Mouse (Mus musculus) neural tube, embryonic 13.5 days (tissue): ENCODE measurements around the gene Rapgef2. TPM values are rescaled to one million over a fixed set of nuclear protein-coding genes. Genes with fewer than 3 reads are reported as not detected.
"Not testable (repeated sequence)": the region's sequence is repeated elsewhere in the genome, so short reads cannot be mapped to it uniquely, and the experiment has no call there.

ENCODE experiments used
- ATAC-seq: fragments of 200-750 bp; cut with Nextera tagmentation; 2 replicates; pipeline ENCODE4 v1.8.0; 2017; ENCODE audit warnings: low read depth, mild to moderate bottlenecking, moderate TSS enrichment, moderate library complexity
- H3K27ac ChIP-seq: fragments of 300-500 bp; sonication (generic); replicated peaks from 2 replicates; pipeline ENCODE4 v1.5.1; 2015; ENCODE audit warnings: moderate library complexity, mild to moderate bottlenecking, inconsistent platforms
- H3K27me3 ChIP-seq: fragments of 300-500 bp; sonication (generic); 2 replicates; pipeline ENCODE4 v1.6.1; 2015; ENCODE audit warnings: mild to moderate bottlenecking, inconsistent platforms
- H3K36me3 ChIP-seq: fragments of 300-500 bp; sonication (generic); 2 replicates; pipeline ENCODE4 v1.6.1; 2015; ENCODE audit warnings: mild to moderate bottlenecking, inconsistent platforms
- H3K4me1 ChIP-seq: fragments of 300-500 bp; sonication (generic); replicated peaks from 2 replicates; pipeline ENCODE4 v1.6.1; 2015; ENCODE audit warnings: inconsistent platforms
- H3K4me2 ChIP-seq: fragments of 300-500 bp; sonication (generic); 2 replicates; pipeline ENCODE4 v1.6.1; 2015; ENCODE audit warnings: inconsistent platforms, mild to moderate bottlenecking, moderate library complexity
- H3K4me3 ChIP-seq: fragments of 300-500 bp; sonication (generic); 2 replicates; pipeline ENCODE4 v1.5.1; 2015; ENCODE audit warnings: mild to moderate bottlenecking, inconsistent platforms
- H3K9ac ChIP-seq: fragments of 300-500 bp; sonication (generic); 2 replicates; pipeline ENCODE4 v1.6.1; 2015; ENCODE audit warnings: moderate library complexity, mild to moderate bottlenecking, inconsistent platforms
- H3K9me3 ChIP-seq: fragments of 300-500 bp; sonication (generic); 2 replicates; pipeline ENCODE4 v1.6.1; 2016; ENCODE audit warnings: inconsistent platforms
- WGBS: fragments of 180-500 bp; shearing (Covaris S2); methylation state at CpG from one replicate; pipeline ENCODE4 v1.1.7; 2015; 5-methylcytosine and 5-hydroxymethylcytosine counted together
- polyA plus RNA-seq: library from polyadenylated mRNA; unstranded; fragments of >200 nt; fragmentation: Nextera tagmentation; extraction: Ambion mirVana; gene quantifications from 2 replicates; pipeline ENCODE4 v1.2.1, GENCODE M21; 2015

Gene Rapgef2
- polyA plus RNA-seq, 1 experiment from 2014 or later = 6.9 TPM

- no peak for ATAC-seq
- 88% methylated on average over 17 of the region's 17 CpGs for WGBS
Observed at GRCm38 (mm10) chr3:79227356-79228088, 58.8 kb downstream of the Rapgef2 start.

GRCm38 (mm10) chr3:79226807-79227206 is 59.5 kb downstream of the Rapgef2 start:
- H3K9me3 ChIP-seq, H3K4me2 ChIP-seq, ATAC-seq, H3K27me3 ChIP-seq, H3K4me3 ChIP-seq, H3K36me3 ChIP-seq, H3K27ac ChIP-seq, H3K9ac ChIP-seq: not testable (repeated sequence)
- H3K4me1 ChIP-seq = peaks cover 42% of the 10 kb centered on the region
- 89% methylated on average over 1 of the region's 1 CpGs for WGBS

More at GRCm38 (mm10) chr3:79227356-79228088, 58.8 kb downstream of the Rapgef2 start:
- H3K4me3 ChIP-seq = no peak overlapping the region
- no peaks in the 10 kb centered on the region for H3K27me3 ChIP-seq
- H3K9ac ChIP-seq = no peak overlapping the region
- no peaks in the 10 kb centered on the region for H3K9me3 ChIP-seq
- no peak overlapping the region for H3K27ac ChIP-seq
- no peak overlapping the region for H3K4me2 ChIP-seq
- no peaks in the 10 kb centered on the region for H3K36me3 ChIP-seq
- H3K4me1 ChIP-seq = peaks cover 36% of the 10 kb centered on the region

- peaks cover 51% of the 10 kb centered on the region for H3K4me1 ChIP-seq
- no peak overlapping the region for H3K4me2 ChIP-seq
- no peaks in the 10 kb centered on the region for H3K27me3 ChIP-seq
- no peaks in the 10 kb centered on the region for H3K36me3 ChIP-seq
- no peak overlapping the region for H3K9ac ChIP-seq
- no peaks in the 10 kb centered on the region for H3K9me3 ChIP-seq
- no peak overlapping the region for H3K27ac ChIP-seq
- no peak for ATAC-seq
- 72% methylated on average over 6 of the region's 6 CpGs for WGBS
- H3K4me3 ChIP-seq = no peak overlapping the region
Observed at GRCm38 (mm10) chr3:79225888-79226287, 60.4 kb downstream of the Rapgef2 start.

GRCm38 (mm10) chr3:79224352-79224751 is 62.0 kb downstream of the Rapgef2 start:
- Histone ChIP-seq H3K4me2 (no peak overlapping the region), H3K4me1 (peaks cover 55% of the 10 kb centered on the region), H3K9me3 (no peaks in the 10 kb centered on the region), H3K9ac (no peak overlapping the region), H3K27me3 (no peaks in the 10 kb centered on the region), H3K27ac (no peak overlapping the region), H3K36me3 (no peaks in the 10 kb centered on the region), H3K4me3 (no peak overlapping the region)
- 81% methylated on average over 7 of the region's 7 CpGs for WGBS
- ATAC-seq = no peak

- no peaks in the 10 kb centered on the region for H3K27me3 ChIP-seq
- 61% methylated on average over 8 of the region's 8 CpGs for WGBS
- no peak overlapping the region for H3K4me2 ChIP-seq
- H3K4me1 ChIP-seq = peaks cover 61% of the 10 kb centered on the region
- H3K36me3 ChIP-seq = no peaks in the 10 kb centered on the region
- H3K9ac ChIP-seq = no peak overlapping the region
- H3K4me3 ChIP-seq = no peak overlapping the region
- ATAC-seq = no peak
- H3K9me3 ChIP-seq = no peaks in the 10 kb centered on the region
- no peak overlapping the region for H3K27ac ChIP-seq
Observed at GRCm38 (mm10) chr3:79223281-79223680, 63.0 kb downstream of the Rapgef2 start.

GRCm38 (mm10) chr3:79222192-79222960 is 63.9 kb downstream of the Rapgef2 start:
- H3K9ac ChIP-seq = no peak overlapping the region; the same call in 1 of the 2 replicates
- WGBS = 65% methylated on average over 13 of the region's 13 CpGs
- ATAC-seq = no peak

GRCm38 (mm10) chr3:79221296-79222191 is 64.8 kb downstream of the Rapgef2 start:
- Histone ChIP-seq H3K27ac (no peak overlapping the region), H3K27me3 (no peaks in the 10 kb centered on the region), H3K36me3 (no peaks in the 10 kb centered on the region), H3K4me3 (no peak overlapping the region), H3K9ac (no peak overlapping the region), H3K9me3 (no peaks in the 10 kb centered on the region), H3K4me2 (no peak overlapping the region), H3K4me1 (peaks cover 54% of the 10 kb centered on the region)
- ATAC-seq = peak; percentile 52; the same call in 1 of the 2 replicates
- WGBS = 43% methylated on average over 9 of the region's 9 CpGs

More at GRCm38 (mm10) chr3:79222192-79222960, 63.9 kb downstream of the Rapgef2 start:
- no peaks in the 10 kb centered on the region for H3K9me3 ChIP-seq
- no peaks in the 10 kb centered on the region for H3K36me3 ChIP-seq
- no peak overlapping the region for H3K4me2 ChIP-seq
- no peak overlapping the region for H3K4me3 ChIP-seq
- H3K27ac ChIP-seq = no peak overlapping the region
- peaks cover 58% of the 10 kb centered on the region for H3K4me1 ChIP-seq
- H3K27me3 ChIP-seq = no peaks in the 10 kb centered on the region

- no peak for ATAC-seq
Observed at GRCm38 (mm10) chr3:79219144-79219930, 67.0 kb downstream of the Rapgef2 start.

GRCm38 (mm10) chr3:79218566-79219051 is 67.7 kb downstream of the Rapgef2 start:
- no peak for ATAC-seq
- 9% methylated on average over 4 of the region's 4 CpGs for WGBS
- Histone ChIP-seq H3K9me3 (no peaks in the 10 kb centered on the region), H3K4me1 (peaks cover 39% of the 10 kb centered on the region), H3K4me3 (no peak overlapping the region), H3K36me3 (no peaks in the 10 kb centered on the region), H3K27ac (no peak overlapping the region), H3K4me2 (no peak overlapping the region), H3K9ac (no peak overlapping the region), H3K27me3 (no peaks in the 10 kb centered on the region)

More at GRCm38 (mm10) chr3:79219144-79219930, 67.0 kb downstream of the Rapgef2 start:
- Histone ChIP-seq H3K4me2 (no peak overlapping the region), H3K4me1 (peaks cover 45% of the 10 kb centered on the region), H3K36me3 (no peaks in the 10 kb centered on the region), H3K4me3 (no peak overlapping the region), H3K9ac (no peak overlapping the region), H3K27ac (peak overlapping the region; percentile 34), H3K27me3 (no peaks in the 10 kb centered on the region), H3K9me3 (no peaks in the 10 kb centered on the region)
- 40% methylated on average over 10 of the region's 10 CpGs for WGBS

- Histone ChIP-seq H3K9ac (no peak overlapping the region), H3K4me2 (no peak overlapping the region), H3K4me1 (peaks cover 4% of the 10 kb centered on the region), H3K9me3 (no peaks in the 10 kb centered on the region), H3K27me3 (no peaks in the 10 kb centered on the region), H3K4me3 (no peak overlapping the region), H3K27ac (no peak overlapping the region), H3K36me3 (peaks cover 16% of the 10 kb centered on the region; the same call in 1 of the 2 replicates)
- no peak for ATAC-seq
- 78% methylated on average over 5 of the region's 5 CpGs for WGBS
Observed at GRCm38 (mm10) chr3:79210243-79210642, 76.1 kb downstream of the Rapgef2 start.

- no peak for ATAC-seq
- Histone ChIP-seq H3K4me3 (no peak overlapping the region), H3K4me2 (no peak overlapping the region), H3K9me3 (no peaks in the 10 kb centered on the region), H3K9ac (no peak overlapping the region), H3K4me1 (peaks cover 24% of the 10 kb centered on the region), H3K27ac (no peak overlapping the region), H3K27me3 (no peaks in the 10 kb centered on the region), H3K36me3 (peaks cover 10% of the 10 kb centered on the region; the same call in 1 of the 2 replicates)
- 83% methylated on average over 2 of the region's 2 CpGs for WGBS
Observed at GRCm38 (mm10) chr3:79207216-79207615, 79.1 kb downstream of the Rapgef2 start.
